Mouse (Mus musculus): ENCODE data around the gene Galnt6.

The Galnt6 gene

GRCm38 (mm10) chr15:100754041-100754440 lies 24.9 kb upstream of the Galnt6 start:
- DNase-seq: no peak

GRCm38 (mm10) chr15:100753045-100753444 lies 23.9 kb upstream of the Galnt6 start:
- no peak for DNase-seq

- DNase-seq: no peak
Measured at GRCm38 (mm10) chr15:100752439-100752838, 23.3 kb upstream of the Galnt6 start.

GRCm38 (mm10) chr15:100749751-100750538 lies 20.8 kb upstream of the Galnt6 start:
- DNase-seq: peak; percentile 19

- DNase-seq: no peak
Measured at GRCm38 (mm10) chr15:100748584-100748983, 19.4 kb upstream of the Galnt6 start.

- peak; percentile 46 for DNase-seq
Measured at GRCm38 (mm10) chr15:100747121-100747963, 18.2 kb upstream of the Galnt6 start.

GRCm38 (mm10) chr15:100746478-100747120 lies 17.4 kb upstream of the Galnt6 start:
- no peak for DNase-seq

- no peak for DNase-seq
Measured at GRCm38 (mm10) chr15:100743238-100743637, 14.1 kb upstream of the Galnt6 start.

GRCm38 (mm10) chr15:100739442-100739841 lies 10.3 kb upstream of the Galnt6 start:
- no peak for DNase-seq

GRCm38 (mm10) chr15:100738351-100738781 lies 9.2 kb upstream of the Galnt6 start:
- DNase-seq: no peak

GRCm38 (mm10) chr15:100737667-100738066 lies 8.5 kb upstream of the Galnt6 start:
- no peak for DNase-seq

- DNase-seq: no peak
Measured at GRCm38 (mm10) chr15:100735953-100736300, 6.8 kb upstream of the Galnt6 start.

- no peak for DNase-seq
Measured at GRCm38 (mm10) chr15:100735095-100735952, 6.1 kb upstream of the Galnt6 start.

- peak; percentile 84 for DNase-seq
Measured at GRCm38 (mm10) chr15:100732580-100732979, 3.4 kb upstream of the Galnt6 start.

- no peak for DNase-seq
Measured at GRCm38 (mm10) chr15:100731081-100731480, 1.9 kb upstream of the Galnt6 start.

- DNase-seq: no peak
Measured at GRCm38 (mm10) chr15:100728586-100728985, 590 bp downstream of the Galnt6 start.

- DNase-seq: no peak
Measured at GRCm38 (mm10) chr15:100727834-100728233, 1.3 kb downstream of the Galnt6 start.

GRCm38 (mm10) chr15:100726721-100727120 lies 2.5 kb downstream of the Galnt6 start:
- no peak for DNase-seq

- no peak for DNase-seq
Measured at GRCm38 (mm10) chr15:100723505-100723904, 5.7 kb downstream of the Galnt6 start.

GRCm38 (mm10) chr15:100722564-100722963 lies 6.6 kb downstream of the Galnt6 start:
- no peak for DNase-seq

- DNase-seq: no peak
Measured at GRCm38 (mm10) chr15:100722026-100722425, 7.2 kb downstream of the Galnt6 start.

GRCm38 (mm10) chr15:100721445-100721844 lies 7.7 kb downstream of the Galnt6 start:
- no peak for DNase-seq

Measured in thymus, postnatal 14 days (tissue).